Mouse (Mus musculus) ES-Bruce4 (cell line): Measurements from ENCODE around the gene Trip11.

Source experiments
- CTCF ChIP-seq: IDR thresholded peaks from one replicate; pipeline ENCODE4 v1.8.1; 2011; ENCODE audit warnings: low read depth, low read length
- EP300 ChIP-seq: IDR thresholded peaks from 2 replicates; pipeline ENCODE4 v1.6.1; 2011; ENCODE audit warnings: low read depth, low read length; ENCODE audit not compliant: insufficient read depth
- POLR2A ChIP-seq: IDR thresholded peaks from one replicate; pipeline ENCODE4 v1.8.1; 2011; ENCODE audit warnings: low read length; ENCODE audit not compliant: insufficient read depth

- TF ChIP-seq POLR2A = no peak
- no peak for TF ChIP-seq CTCF
- TF ChIP-seq EP300 = no peak
Measured at GRCm38 (mm10) chr12:101801744-101802143, 111.3 kb downstream of the Trip11 start.
